Mouse (Mus musculus): Measurements from ENCODE around the gene Ddx39.

DNA sequence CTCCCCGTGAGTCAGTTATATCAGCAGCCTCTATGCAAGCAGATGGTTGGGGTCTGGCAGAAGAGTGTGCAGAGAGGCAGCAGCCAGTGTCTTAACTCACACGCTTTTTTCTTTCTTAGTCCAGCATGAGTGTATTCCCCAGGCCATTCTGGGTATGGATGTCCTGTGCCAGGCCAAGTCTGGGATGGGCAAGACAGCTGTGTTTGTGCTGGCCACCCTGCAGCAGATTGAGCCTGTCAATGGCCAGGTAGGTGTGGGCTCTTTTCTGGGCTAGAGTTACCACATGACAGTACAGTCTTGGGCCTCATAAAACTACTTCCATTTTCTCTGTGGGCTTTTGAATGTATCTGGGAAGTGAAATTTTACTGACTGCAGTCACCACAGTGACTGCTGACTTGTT is 4.7 kb downstream of the Ddx39 start:
- TF ChIP-seq POLR2A (IDR thresholded peaks at IDR 0.05; ENCODE audit: low read depth, low read length) (no peak), CTCF (conservative IDR thresholded peaks at IDR 0.05; ENCODE audit: insufficient read depth, insufficient read length, low read depth, low read length) (no peak)
